Mouse (Mus musculus): ENCODE measurements around the gene Arhgap11a. TPM values are rescaled to one million over a fixed set of nuclear protein-coding genes. Genes with fewer than 3 reads are reported as not detected.

The Arhgap11a gene
- polyA plus RNA-seq (2012; fragmentation: generic; extraction: Trizol): 1 to 10 TPM in 1 of 2 experiments, under 1 TPM in 1; 0.53 to 8.9 TPM

GRCm38 (mm10) chr2:113848245-113849121 lies at the start of gene Arhgap11a:
Gene Arhgap11a, minus strand, starts transcription at chr2:113848661.

GRCm38 (mm10) chr2:113828943-113829882 lies 19.2 kb downstream of the Arhgap11a start, which contains the start of gene Scg5:
Gene Scg5, minus strand, starts transcription at chr2:113829121.

Other genes starting within 250 kb of the Arhgap11a start
- 10 to 100 TPM in 1 of 2 experiments, 1 to 10 TPM in 1; 6.0 to 10.5 TPM for gene Grem1, start 90.0 kb downstream of the Arhgap11a start, polyA plus RNA-seq (2012; fragmentation: generic; extraction: Trizol)
- gene Scg5, start 19.5 kb downstream of the Arhgap11a start, polyA plus RNA-seq (2012; fragmentation: generic; extraction: Trizol): under 1 TPM; 0.71 to 0.81 TPM
- not detected for gene Gjd2, start 165.0 kb upstream of the Arhgap11a start, polyA plus RNA-seq (2012; fragmentation: generic; extraction: Trizol)
- gene Actc1, start 204.9 kb upstream of the Arhgap11a start, polyA plus RNA-seq (2012; fragmentation: generic; extraction: Trizol): not detected

Data from C3H10T1/2 (cell line).